Mouse (Mus musculus) bone marrow macrophage, adult 2 months (primary cell): ENCODE measurements around the gene Anks6.

Experiments used
- CTCF ChIP-seq: IDR thresholded peaks from 2 replicates; pipeline ENCODE4 v1.5.1; 2012; ENCODE audit warnings: low read depth, mild to moderate bottlenecking, low read length, moderate library complexity
- POLR2A ChIP-seq: IDR thresholded peaks from 2 replicates; pipeline ENCODE4 v1.6.1; 2012; ENCODE audit warnings: mild to moderate bottlenecking, low read depth, low read length, borderline replicate concordance

- TF ChIP-seq CTCF (no peak), POLR2A (no peak)
These were observed 71.2 kb downstream of the Anks6 start for GRCm38 (mm10) chr4:46986054-46986453.
